Mouse (Mus musculus): ENCODE results near the gene Kif18b.
A peak's percentile ranks its signal among the peaks of the same experiment; 100 is the strongest.

GRCm38 (mm10) chr11:102924557-102925350 is at the start of gene Kif18b:
- TF ChIP-seq CTCF (IDR thresholded peaks at IDR 0.05; ENCODE audit: control insufficient read depth, insufficient read depth, insufficient read length), result no peak
- TF ChIP-seq MAX (IDR thresholded peaks at IDR 0.05), result peak; percentile 38
- TF ChIP-seq MYOD1 (IDR thresholded peaks at IDR 0.05; ENCODE audit: control insufficient read depth, insufficient read length, low read depth), result no peak
- TF ChIP-seq USF1 (IDR thresholded peaks at IDR 0.05; ENCODE audit: low read depth), result no peak
- no peak for TF ChIP-seq FOSL1 (IDR thresholded peaks at IDR 0.05; ENCODE audit: insufficient read depth, low read length, poor library complexity, severe bottlenecking)

Data from C2C12 (cell line).